Mouse (Mus musculus): ENCODE results near the gene Pde9a.

Pde9a gene

GRCm38 (mm10) chr17:31433978-31434797 lies 48.2 kb downstream of the Pde9a start:
- DNase-seq: no peak

- no peak for DNase-seq
These were observed 48.9 kb downstream of the Pde9a start for GRCm38 (mm10) chr17:31434825-31435325.

- DNase-seq: no peak
These were observed 50.2 kb downstream of the Pde9a start for GRCm38 (mm10) chr17:31435934-31436813.

- DNase-seq: no peak
These were observed 50.9 kb downstream of the Pde9a start for GRCm38 (mm10) chr17:31436814-31437406.

- DNase-seq: no peak
These were observed 51.5 kb downstream of the Pde9a start for GRCm38 (mm10) chr17:31437482-31437881.

- no peak for DNase-seq
These were observed 54.0 kb downstream of the Pde9a start for GRCm38 (mm10) chr17:31439978-31440377.

GRCm38 (mm10) chr17:31442513-31442912 lies 56.5 kb downstream of the Pde9a start:
- DNase-seq: no peak

- DNase-seq: no peak
These were observed 58.2 kb downstream of the Pde9a start for GRCm38 (mm10) chr17:31444251-31444650.

GRCm38 (mm10) chr17:31445061-31445731 lies 59.2 kb downstream of the Pde9a start:
- DNase-seq: no peak

- no peak for DNase-seq
These were observed 61.8 kb downstream of the Pde9a start for GRCm38 (mm10) chr17:31447766-31448165.

GRCm38 (mm10) chr17:31448519-31448918 lies 62.5 kb downstream of the Pde9a start:
- no peak for DNase-seq

- DNase-seq: no peak
These were observed 64.2 kb downstream of the Pde9a start for GRCm38 (mm10) chr17:31450206-31450605.

- no peak for DNase-seq
These were observed 65.2 kb downstream of the Pde9a start for GRCm38 (mm10) chr17:31451179-31451708.

GRCm38 (mm10) chr17:31452816-31453215 lies 66.8 kb downstream of the Pde9a start:
- DNase-seq: no peak

- DNase-seq: no peak
These were observed 67.5 kb downstream of the Pde9a start for GRCm38 (mm10) chr17:31453476-31453875.

- DNase-seq: no peak
These were observed 68.0 kb downstream of the Pde9a start for GRCm38 (mm10) chr17:31454056-31454455.

GRCm38 (mm10) chr17:31456723-31457567 lies 70.9 kb downstream of the Pde9a start:
- DNase-seq: peak; percentile 60

GRCm38 (mm10) chr17:31460416-31460815 lies 74.4 kb downstream of the Pde9a start:
- no peak for DNase-seq

GRCm38 (mm10) chr17:31462506-31462905 lies 76.5 kb downstream of the Pde9a start:
- no peak for DNase-seq

GRCm38 (mm10) chr17:31466854-31467253 lies 80.8 kb downstream of the Pde9a start:
- no peak for DNase-seq

- DNase-seq: no peak
These were observed 82.5 kb downstream of the Pde9a start for GRCm38 (mm10) chr17:31468496-31468895.

Data from cerebellum, adult 8-10 months (tissue).